Mouse (Mus musculus) heart, adult 2 months (tissue): Measurements from ENCODE around the gene Gm7534.

Experiments used
- CTCF ChIP-seq: fragments of 200-600 bp; IDR thresholded peaks from 2 replicates; pipeline ENCODE4 v1.8.1; 2022; ENCODE audit warnings: antibody characterized with exemption, mild to moderate bottlenecking, moderate library complexity
- EP300 ChIP-seq: fragments of 200-500 bp; IDR thresholded peaks from 2 replicates; pipeline ENCODE4 v1.6.1; 2011; ENCODE audit warnings: low read depth, low read length, control low read depth; ENCODE audit not compliant: insufficient read depth
- POLR2A ChIP-seq: fragments of 200-500 bp; IDR thresholded peaks from 2 replicates; pipeline ENCODE4 v1.6.1; 2011; ENCODE audit warnings: mild to moderate bottlenecking, low read depth, low read length, control low read depth; ENCODE audit not compliant: insufficient read depth

GRCm38 (mm10) chr4:134245148-134245843 is 42.5 kb upstream of the Gm7534 start, which contains the start of gene Zfp593:
- peak; percentile 93 for TF ChIP-seq CTCF
- TF ChIP-seq EP300 = no peak
- peak; percentile 56 for TF ChIP-seq POLR2A
